Mouse (Mus musculus): Measurements from ENCODE around the gene Adgrd1. TPM values are rescaled to one million over a fixed set of nuclear protein-coding genes. Genes with fewer than 3 reads are reported as not detected.

The Adgrd1 gene
- total and polyA plus RNA-seq, 3 experiments, result 0.04 to 0.07 TPM; not detected in 1

DNA sequence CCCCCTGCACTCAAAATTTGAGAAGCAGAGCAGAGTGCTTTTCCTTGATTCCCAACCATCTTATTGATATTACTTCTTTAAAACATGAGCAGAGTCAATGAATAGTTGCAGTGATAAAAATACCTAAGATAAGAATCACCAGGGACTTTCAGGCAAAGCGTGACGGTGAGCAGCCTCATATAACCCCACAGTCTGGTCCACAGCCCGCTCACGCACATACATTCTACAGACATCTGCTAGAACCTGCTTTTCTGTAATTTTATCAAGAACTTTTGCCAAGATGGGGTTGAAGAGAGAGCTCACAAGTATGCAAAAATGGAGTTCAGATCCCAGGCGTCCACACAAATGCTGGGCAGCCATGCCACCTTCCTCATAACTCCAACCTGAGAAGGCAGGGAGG, 40.9 kb downstream of the Adgrd1 start:
- H3K4me3 ChIP-seq (replicated peaks in 1 of 3; ENCODE audit: low read depth in 2 of 3, low read length in 2 of 3, poor library complexity in 1 of 3), result no peak overlapping the region
- peaks cover 21% of the 10 kb centered on the region for H3K27me3 ChIP-seq (replicated peaks)
- H3K4me2 ChIP-seq (ENCODE audit: insufficient read depth, low read depth, poor library complexity, severe bottlenecking), result no peak overlapping the region
- H3K36me3 ChIP-seq (replicated peaks in 1 of 2; ENCODE audit: control insufficient read depth in 1 of 2, insufficient read depth in 1 of 2, low read length in 1 of 2), result no peaks in the 10 kb centered on the region
- H3K79me2 ChIP-seq (replicated peaks; ENCODE audit: control insufficient read depth, extremely low read depth, insufficient read depth, poor library complexity, severe bottlenecking), result no peaks in the 10 kb centered on the region
- H3K9me3 ChIP-seq (replicated peaks; ENCODE audit: low read length), result peaks cover 12% of the 10 kb centered on the region
- no peak overlapping the region for H3K27ac ChIP-seq (ENCODE audit: insufficient read depth, low read depth)
- dilution Hi-C loops (cut with MboI; ENCODE audit: extremely low pct_ligation_motif_present, extremely low pct_unique_long_range_greater_than_20kb, low sequenced_read_pairs), result no loop called here
- no peak for DNase-seq (ENCODE audit: extremely low read depth)
- H3K4me1 ChIP-seq (ENCODE audit: control insufficient read depth in 1 of 2, insufficient read depth in 2 of 2), result no peaks in the 10 kb centered on the region
- in situ Hi-C loops (cut with MboI; ENCODE audit: low pct_ligation_motif_present, low pct_unique_long_range_greater_than_20kb, low sequenced_read_pairs), result no loop called here
- H3K9ac ChIP-seq (ENCODE audit: insufficient read depth, low read depth), result no peak overlapping the region
- no peak for TF ChIP-seq ETS1 (conservative IDR thresholded peaks at IDR 0.05; ENCODE audit: low read depth, low read length)
- TF ChIP-seq MYC (IDR thresholded peaks at IDR 0.05; ENCODE audit: low read depth, low read length), result no peak
- TF ChIP-seq NRF1 (IDR thresholded peaks at IDR 0.05; ENCODE audit: low read depth, low read length), result no peak
- TF ChIP-seq NELFE (IDR thresholded peaks at IDR 0.05; ENCODE audit: low read depth, low read length), result no peak
- no peak for TF ChIP-seq CTCF (conservative IDR thresholded peaks at IDR 0.05 in 1 of 2, IDR thresholded peaks at IDR 0.05 in 1 of 2; ENCODE audit: low read depth in 2 of 2, low read length in 2 of 2)
- TF ChIP-seq HCFC1 (IDR thresholded peaks at IDR 0.05; ENCODE audit: low read depth, low read length), result no peak
- TF ChIP-seq MXI1 (IDR thresholded peaks at IDR 0.05; ENCODE audit: low read depth, low read length), result no peak
- no peak for TF ChIP-seq JUND (conservative IDR thresholded peaks at IDR 0.05; ENCODE audit: low read depth, low read length)
- TF ChIP-seq GABPA (IDR thresholded peaks at IDR 0.05; ENCODE audit: insufficient replicate concordance, low read depth, low read length), result no peak

DNA sequence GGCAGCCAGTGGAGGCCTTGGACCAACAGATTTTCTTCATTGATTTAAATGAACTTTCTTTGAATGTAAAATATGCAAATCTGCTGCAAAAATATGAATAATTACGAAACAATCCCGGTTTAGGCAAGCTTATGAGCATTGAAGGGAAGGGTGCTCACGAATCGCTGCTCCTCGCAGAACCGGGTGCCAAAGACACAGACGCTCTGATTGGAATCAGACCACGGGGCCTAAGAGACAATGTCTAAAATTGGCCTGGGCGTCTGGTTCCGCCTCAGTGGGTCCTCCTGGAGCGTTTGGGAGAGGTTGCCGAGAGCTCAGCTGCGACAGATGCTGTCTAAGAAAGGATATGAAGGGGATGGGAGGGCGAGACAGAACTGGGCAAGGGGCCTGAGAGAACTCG, 42.0 kb downstream of the Adgrd1 start:
- Histone ChIP-seq H3K4me1 (ENCODE audit: control insufficient read depth in 1 of 2, insufficient read depth in 2 of 2) (no peaks in the 10 kb centered on the region), H3K4me3 (replicated peaks in 1 of 3; ENCODE audit: low read depth in 2 of 3, low read length in 2 of 3, poor library complexity in 1 of 3) (no peak overlapping the region), H3K79me2 (replicated peaks; ENCODE audit: control insufficient read depth, extremely low read depth, insufficient read depth, poor library complexity, severe bottlenecking) (no peaks in the 10 kb centered on the region), H3K27me3 (replicated peaks) (peaks cover 32% of the 10 kb centered on the region), H3K9me3 (replicated peaks; ENCODE audit: low read length) (peaks cover 9% of the 10 kb centered on the region), H3K27ac (ENCODE audit: insufficient read depth, low read depth) (no peak overlapping the region), H3K36me3 (replicated peaks in 1 of 2; ENCODE audit: control insufficient read depth in 1 of 2, insufficient read depth in 1 of 2, low read length in 1 of 2) (no peaks in the 10 kb centered on the region), H3K9ac (ENCODE audit: insufficient read depth, low read depth) (no peak overlapping the region), H3K4me2 (ENCODE audit: insufficient read depth, low read depth, poor library complexity, severe bottlenecking) (no peak overlapping the region)
- dilution Hi-C loops (cut with MboI; ENCODE audit: extremely low pct_ligation_motif_present, extremely low pct_unique_long_range_greater_than_20kb, low sequenced_read_pairs) (no loop called here), in situ Hi-C loops (cut with MboI; ENCODE audit: low pct_ligation_motif_present, low pct_unique_long_range_greater_than_20kb, low sequenced_read_pairs) (no loop called here)
- no peak for DNase-seq (ENCODE audit: extremely low read depth)
- TF ChIP-seq ELF1 (IDR thresholded peaks at IDR 0.05; ENCODE audit: low read depth, low read length), result no peak
- TF ChIP-seq NRF1 (IDR thresholded peaks at IDR 0.05; ENCODE audit: low read depth, low read length), result no peak
- TF ChIP-seq CHD1 (IDR thresholded peaks at IDR 0.05; ENCODE audit: low read depth, low read length), result no peak
- no peak for TF ChIP-seq SIN3A (IDR thresholded peaks at IDR 0.05; ENCODE audit: low read length)
- TF ChIP-seq HCFC1 (IDR thresholded peaks at IDR 0.05; ENCODE audit: low read depth, low read length), result no peak
- no peak for TF ChIP-seq JUN (IDR thresholded peaks at IDR 0.05; ENCODE audit: insufficient read depth, low read depth, low read length)
- TF ChIP-seq MAX (IDR thresholded peaks at IDR 0.05; ENCODE audit: low read length), result no peak
- TF ChIP-seq ZNF384 (IDR thresholded peaks at IDR 0.05; ENCODE audit: low read depth, low read length), result no peak
- TF ChIP-seq ZKSCAN1 (IDR thresholded peaks at IDR 0.05; ENCODE audit: borderline replicate concordance, low read depth, low read length), result no peak
- no peak for TF ChIP-seq TCF12 (IDR thresholded peaks at IDR 0.05; ENCODE audit: low read depth, low read length)
- TF ChIP-seq SMC3 (IDR thresholded peaks at IDR 0.05; ENCODE audit: low read depth, low read length), result no peak
- TF ChIP-seq MYC (IDR thresholded peaks at IDR 0.05; ENCODE audit: low read depth, low read length), result no peak
- TF ChIP-seq ZMIZ1 (IDR thresholded peaks at IDR 0.05; ENCODE audit: low read depth, low read length), result no peak
- no peak for TF ChIP-seq KAT2A (IDR thresholded peaks at IDR 0.05; ENCODE audit: insufficient replicate concordance, low read length)
- no peak for TF ChIP-seq MEF2A (IDR thresholded peaks at IDR 0.05; ENCODE audit: borderline replicate concordance, low read depth, low read length)
